Mouse (Mus musculus): ENCODE measurements at regions not wholly inside any gene's neighbourhood (a gene's known extent, or its start where the extent isn't known, plus 50 kb on each side); places are given as distances from the start of the nearest gene placed in this dataset.

DNA sequence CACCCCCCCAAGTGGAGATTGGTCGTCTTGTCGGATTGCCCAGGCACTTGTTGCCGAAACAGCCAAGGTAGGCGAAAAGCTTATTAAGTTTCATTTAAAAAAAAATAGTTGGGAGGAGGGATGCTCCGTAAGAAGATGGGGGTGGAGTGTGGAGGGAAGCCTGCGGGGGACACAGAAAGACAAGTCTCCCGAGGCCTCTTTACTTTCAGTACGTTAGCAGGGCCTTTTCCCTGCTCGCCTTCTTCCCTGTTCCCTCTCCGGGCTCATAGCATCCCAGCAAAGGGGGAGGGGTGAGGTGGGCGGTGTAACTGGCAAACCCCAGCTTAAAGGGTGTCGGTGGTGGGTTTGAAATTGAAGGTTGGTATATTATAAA is 131.5 kb upstream of the Ubr2 start:
- no peak for DNase-seq (ENCODE audit: low spot score in 2 of 2)

DNA sequence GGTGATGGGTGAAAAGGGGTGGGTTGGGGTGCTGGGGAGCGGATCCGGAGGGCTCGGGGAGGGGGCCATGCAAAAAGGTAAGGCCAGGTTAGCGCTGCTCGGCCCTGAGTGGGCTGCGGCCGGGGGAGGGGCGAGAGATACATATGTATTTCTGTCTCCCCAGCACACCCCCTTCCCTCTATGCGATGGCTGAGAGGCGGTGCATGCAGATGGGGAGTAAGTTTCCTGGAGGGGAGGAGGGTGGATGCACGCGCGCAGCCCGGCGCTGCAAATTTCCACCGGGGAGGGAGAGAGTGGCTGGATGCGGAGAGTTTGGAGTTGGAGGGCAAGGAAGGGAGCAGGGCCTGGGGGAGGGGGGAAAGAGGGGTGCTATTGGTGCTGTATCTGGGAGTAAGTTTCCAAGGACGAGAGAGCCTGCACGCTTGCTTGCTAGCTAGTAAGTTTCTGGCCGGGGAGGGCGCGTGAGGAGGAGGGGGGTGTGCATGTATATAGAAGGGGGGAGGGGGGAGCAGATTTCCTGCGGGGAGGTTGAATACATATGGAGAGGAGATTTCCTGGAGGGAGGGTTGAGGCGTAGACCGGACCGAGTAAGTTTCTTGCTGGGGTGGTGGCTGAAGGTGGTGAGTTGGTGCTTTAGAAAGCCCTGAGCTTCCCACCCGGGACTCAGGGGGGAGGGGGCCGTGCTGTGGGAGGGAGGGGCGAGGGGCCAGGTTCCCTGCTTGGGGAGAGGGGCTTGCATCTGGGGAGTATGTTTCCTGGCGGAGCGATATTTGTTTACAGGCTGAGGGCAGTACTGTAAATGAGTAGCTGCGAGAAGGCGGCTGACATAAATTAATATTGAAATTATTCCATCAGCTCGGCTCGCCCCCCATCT is 130.8 kb upstream of the Ubr2 start:
- peak; percentile 63 to 66 for DNase-seq (ENCODE audit: low spot score in 2 of 2)

DNA sequence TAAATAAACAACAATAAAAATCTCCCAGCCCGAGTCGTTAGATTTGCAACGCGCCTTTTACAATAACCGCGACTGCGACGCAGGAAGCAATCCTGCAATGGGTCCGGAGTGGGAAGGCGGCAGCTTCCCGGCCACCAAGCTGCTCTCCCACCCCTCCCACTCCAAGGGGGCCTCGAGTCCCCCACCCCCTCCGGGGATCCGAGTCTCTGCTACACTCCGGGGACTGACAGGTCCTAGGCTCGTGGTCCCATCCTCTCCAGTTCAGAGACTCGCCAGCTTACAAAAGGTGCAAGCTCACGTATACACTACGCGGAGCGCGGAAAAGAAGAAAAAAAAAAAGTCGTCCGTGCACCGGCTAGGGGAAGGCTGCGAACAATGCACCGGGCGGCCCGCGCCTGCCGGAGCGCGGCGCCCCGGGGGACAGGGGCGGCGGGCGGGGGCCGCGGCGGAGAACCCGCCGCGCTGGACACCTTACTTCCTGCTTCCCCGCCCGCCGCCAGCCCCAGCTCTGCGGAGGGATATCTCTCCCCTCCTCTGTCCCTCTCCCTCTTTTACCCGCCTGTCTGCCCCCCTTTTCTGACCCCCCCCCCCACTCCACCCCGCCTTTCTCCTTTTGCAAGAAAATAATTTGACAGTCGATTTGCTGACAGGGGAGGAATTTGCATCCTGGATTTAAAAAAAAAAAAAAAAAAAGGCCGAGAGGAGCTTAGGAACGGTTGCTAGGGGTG is 130.0 kb upstream of the Ubr2 start:
- DNase-seq (ENCODE audit: low spot score in 2 of 2), result no peak

DNA sequence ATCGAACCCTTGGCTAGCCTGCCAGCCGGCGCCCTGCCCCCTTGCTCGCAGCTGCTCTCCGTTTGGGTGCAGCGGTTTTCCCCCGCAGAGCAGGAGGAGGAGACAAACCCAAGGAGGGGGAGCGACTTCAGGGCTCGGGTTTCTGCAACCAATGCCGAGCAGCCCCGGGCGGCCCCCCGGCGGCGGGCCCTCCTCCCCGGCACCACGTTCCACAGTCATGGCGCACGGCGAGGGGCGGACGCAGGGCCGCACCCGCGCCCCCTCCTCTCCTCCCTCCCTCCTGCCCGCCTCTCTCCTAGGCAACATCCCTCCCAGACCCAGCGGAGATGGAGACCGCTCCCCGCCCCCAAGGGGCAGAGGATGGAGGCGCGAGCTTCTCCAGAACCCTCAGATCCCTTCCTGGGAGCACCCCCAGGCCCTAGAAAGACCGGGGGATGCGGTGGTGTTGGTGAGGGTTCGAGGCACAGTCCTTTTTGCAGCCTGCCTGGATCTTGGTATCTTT is 129.4 kb upstream of the Ubr2 start:
- peak; percentile 91 to 92 for DNase-seq (ENCODE audit: low spot score in 2 of 2)

DNA sequence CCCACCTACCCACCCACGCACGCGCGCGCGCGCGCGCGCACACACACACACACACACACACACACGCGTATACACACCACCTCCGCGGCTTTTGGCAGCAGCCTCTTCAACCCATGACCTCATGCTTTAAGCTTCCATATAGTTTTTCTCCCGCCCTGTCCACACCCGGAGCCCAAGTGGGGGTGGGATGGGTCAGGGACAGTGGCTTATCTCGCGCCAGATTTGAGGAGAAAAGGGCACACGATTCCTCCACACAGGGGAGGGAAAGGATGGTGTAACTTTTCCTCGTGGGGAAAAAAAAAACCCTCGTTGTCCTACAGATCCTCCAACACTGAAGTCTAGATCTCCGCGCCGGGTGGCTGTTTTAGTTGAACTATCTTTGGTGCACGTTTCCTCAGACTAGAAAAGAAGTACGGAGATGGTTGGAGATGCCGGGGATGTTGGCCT is 128.8 kb upstream of the Ubr2 start:
- DNase-seq (ENCODE audit: low spot score in 2 of 2), result no peak

DNA sequence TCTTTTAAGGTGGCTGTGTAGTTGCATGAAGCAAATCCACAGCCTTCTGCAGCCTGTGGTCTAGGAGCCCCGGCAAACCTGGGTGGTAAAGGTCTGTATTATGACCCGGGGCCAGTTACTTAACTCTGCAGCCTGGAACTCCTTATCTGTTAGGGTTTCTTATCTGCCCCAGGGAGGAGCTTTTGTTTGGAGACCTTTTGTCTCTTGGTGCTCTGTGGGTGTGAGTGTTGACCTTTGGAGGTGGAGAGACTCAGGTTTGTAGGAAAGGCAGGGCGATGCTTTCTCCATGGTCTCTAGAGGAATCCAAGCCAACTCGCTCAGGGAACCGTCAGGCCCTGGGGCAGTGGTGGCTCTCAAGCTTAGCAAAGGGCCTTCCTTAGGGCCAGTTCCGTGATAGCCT is 127.8 kb upstream of the Ubr2 start:
- DNase-seq (ENCODE audit: low spot score in 2 of 2), result no peak

DNA sequence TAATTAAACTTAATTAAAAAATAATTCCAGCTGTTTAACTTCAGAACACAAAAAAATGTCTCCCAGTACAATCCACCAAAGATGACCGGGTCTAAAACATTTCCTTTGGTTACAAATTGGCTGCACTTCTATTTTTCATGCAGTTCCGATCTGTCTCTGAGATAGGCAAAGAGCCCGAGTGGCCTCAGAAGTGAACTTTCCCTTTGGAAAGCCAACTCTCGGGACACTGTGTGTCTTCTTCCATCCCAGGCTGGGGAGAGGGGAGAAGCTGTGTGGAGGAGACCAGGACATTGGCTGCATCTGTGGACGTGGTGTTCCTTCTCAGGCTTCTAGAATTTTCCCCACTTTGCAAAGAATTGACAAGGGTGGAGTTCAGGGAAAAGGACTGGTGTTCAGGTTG is 125.0 kb upstream of the Ubr2 start:
- no peak for DNase-seq (ENCODE audit: low spot score in 2 of 2)

DNA sequence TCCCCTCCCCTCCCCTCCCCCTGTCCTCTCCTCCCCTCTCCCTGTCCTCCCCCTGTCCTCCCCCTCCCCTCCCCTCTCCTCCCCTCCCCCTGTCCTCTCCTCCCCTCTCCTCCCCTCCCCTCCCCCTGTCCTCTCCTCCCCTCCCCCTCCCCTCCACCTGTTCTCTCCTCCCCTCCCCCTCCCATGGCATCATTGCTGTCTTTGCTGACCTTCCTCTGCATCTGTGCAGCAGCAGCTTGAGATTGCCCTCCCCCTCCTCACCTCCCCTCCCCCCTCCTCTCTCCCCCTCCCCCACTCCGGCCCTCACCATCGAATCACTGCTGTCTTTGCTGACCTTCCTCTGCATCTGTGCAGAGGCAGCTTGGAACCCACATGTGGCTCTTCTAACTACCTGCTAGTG is 123.4 kb upstream of the Ubr2 start:
- DNase-seq (ENCODE audit: low spot score in 2 of 2), result no peak

DNA sequence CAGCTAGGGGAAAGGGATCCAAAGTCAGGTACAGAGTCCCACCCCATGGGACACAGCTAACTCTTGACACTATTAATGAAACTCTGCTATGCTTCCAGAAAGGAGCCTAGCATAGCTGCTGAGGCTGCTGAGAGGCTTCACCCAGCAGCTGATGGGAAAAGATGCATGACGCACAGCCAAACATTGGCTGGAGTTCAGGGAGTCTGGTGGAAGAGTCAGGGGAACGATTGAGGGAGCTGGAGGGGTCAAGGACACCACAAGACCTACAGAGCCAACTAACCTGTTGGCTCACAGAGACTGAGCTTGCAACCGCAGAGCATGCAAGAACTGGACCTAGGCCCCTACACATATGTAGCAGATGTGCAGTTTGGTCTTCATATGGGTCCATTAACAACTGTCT is 117.2 kb upstream of the Ubr2 start:
- no peak for DNase-seq (ENCODE audit: low spot score in 2 of 2)

DNA sequence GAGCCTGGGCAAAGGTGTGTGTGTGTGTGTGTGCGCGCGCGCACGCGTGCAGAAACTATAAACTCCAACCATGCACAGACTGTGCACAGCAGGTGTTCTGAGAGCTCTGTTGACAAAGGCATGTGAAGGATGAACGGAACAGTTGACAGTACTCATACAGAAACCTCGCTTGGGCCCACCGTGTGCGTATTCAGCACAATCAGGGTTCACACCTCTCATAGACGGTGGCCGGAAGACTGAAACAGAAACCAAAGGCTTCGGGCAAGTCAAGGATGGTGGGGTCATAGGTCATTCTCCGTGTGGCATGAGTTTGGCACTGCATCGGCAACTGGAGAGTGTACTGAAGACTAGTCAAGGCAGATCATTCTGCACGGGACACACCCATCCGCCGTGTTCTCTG is 113.2 kb upstream of the Ubr2 start:
- no peak for DNase-seq (ENCODE audit: low spot score in 2 of 2)

DNA sequence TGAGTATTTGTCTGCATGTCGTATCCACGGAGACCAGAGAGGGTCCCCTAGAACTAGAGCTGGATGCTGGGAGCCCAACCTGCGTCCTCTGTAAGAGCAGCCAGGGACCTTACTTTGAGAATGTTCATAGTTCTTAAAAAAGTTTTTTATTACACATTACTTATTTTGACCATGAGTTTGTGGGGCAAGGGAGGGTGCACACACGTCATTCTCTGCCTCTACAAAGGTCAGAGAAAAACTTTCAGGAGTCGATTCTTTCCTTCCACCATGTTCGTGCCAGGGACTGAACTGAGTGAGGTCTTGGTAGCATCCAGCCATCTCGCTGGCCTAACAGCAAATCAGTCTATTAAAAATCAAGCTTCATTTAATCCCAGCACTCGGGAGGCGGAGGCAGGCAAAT is 111.9 kb upstream of the Ubr2 start:
- DNase-seq (ENCODE audit: low spot score in 2 of 2), result no peak

DNA sequence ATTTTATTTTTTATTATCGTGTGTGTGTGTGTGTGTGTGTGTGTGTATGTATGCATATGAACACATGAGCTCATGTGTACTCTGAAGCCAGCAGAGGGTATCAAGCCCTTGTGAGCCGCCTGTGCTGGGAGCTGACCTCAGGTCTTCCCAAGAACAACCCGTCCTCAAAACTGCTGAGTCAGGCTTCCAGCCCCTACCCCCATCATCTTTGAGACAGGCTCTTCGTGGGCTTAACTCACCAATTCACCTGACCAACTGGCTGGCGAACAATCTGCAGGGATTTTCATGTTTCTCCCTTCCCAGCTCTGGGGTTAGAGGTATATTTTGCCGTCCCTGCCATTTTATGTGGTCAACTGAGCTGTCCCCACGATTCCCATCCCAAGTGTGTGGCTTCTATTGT is 107.7 kb upstream of the Ubr2 start:
- no peak for DNase-seq (ENCODE audit: low spot score in 2 of 2)

DNA sequence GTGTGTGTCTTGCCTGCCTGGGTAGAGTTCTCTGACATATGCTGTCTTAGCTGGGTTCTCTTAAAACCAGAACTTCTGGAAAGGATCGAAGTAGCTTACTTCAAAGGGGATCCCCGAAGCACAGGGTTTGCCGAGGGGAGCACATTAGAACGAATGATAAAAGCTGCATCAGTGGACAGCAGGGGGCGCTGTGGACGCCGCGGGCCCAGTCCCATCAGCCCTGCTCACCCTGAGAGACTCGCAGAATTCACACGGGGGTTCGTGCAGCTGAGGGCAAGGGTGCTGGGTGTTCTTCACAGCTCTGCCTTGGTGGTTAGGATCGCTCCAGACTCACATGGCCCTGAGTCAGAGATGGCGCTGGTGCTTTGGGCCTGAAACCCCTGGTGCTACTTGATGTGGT is 105.4 kb upstream of the Ubr2 start:
- DNase-seq (ENCODE audit: low spot score in 2 of 2), result no peak

DNA sequence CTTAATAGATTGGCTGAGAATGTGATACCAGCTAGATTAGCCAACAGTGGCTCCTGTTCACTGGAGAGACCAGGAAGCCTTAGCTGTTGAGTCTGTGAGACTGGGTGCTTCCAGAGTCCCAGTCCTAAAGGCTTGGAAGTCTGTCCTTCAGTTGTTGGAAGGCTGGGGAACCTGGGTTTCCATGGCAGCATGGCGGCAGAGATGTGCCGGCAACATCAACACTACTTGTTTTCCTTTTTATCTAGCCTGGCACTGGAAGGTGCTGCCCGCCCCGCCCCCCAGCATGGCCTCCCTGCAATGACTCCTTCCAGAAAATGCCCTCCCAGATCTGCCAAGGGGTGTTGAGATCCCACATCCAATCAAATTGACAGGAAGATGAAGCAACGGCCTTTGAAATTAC is 104.8 kb upstream of the Ubr2 start:
- no peak for DNase-seq (ENCODE audit: low spot score in 2 of 2)

DNA sequence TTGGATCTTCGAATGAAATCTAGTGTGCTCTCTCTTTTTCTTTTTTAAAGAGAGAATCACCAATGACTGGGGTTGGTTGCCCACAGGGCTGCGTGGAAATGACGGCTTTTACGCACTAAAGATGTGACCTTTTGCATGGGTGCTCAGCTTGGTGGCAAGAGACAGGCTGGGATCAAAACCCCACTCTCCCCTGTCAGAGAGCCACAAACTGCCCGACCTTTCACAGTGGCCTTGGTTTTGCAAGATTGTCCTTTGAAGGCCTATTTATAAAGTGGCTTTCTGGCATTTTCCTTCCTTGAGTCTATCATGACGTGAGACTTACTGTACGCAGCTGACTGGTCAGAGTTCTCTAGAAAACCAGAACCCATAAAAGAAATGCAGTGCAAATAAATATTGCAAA is 104.4 kb upstream of the Ubr2 start:
- DNase-seq (ENCODE audit: low spot score in 2 of 2), result no peak

DNA sequence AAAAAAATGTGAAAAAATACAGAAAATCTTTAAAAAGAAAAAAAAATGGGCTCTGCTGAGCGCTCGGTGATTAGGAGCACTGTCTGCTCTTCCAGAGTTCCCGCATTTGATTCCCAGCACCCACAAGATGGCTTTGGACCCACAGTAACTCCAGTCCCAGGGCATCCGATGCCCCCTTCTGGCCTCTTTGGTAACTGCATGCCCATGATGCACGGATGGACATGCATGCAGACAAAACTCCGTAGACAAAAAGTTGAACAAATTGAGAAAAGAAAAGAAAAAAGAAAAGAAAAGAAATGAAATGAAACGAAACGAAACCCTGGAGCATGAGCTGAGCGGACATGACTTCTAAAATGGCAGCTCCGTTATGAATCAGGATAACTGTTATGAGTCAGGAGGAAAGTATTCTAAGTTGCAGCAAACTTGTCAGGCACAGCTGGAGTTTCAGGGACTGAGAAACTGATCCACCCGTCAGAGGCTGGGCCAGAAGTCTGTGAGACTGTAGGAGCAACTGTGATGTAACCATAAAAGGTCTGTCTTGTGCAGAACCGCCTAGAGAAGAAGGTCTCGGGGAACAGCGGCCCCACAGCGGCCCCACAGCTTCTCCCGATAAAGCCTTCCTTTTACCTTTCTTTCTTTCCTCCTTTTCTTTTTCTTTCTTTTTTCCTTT is 102.3 kb upstream of the Ubr2 start:
- DNase-seq (ENCODE audit: low spot score in 2 of 2), result no peak

DNA sequence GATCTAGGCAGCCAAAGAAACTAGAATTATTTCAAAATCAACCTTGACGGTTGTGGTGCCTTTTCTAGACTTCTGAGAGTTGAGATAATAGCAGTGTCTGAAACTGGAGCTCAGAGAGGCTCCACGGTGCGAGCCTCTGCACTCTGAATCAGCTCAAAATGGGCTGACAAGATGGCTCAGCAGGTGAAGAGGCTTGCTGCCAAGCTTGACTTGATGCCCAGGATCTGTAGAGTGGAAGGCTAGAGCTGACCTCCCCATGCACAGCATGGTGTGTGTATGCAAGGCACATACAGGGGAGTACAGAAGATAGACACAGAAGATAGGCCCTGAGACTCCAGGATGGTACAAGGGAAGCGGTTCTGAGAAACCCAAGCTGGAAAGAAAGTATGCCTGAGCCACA is 100.5 kb upstream of the Ubr2 start:
- DNase-seq (ENCODE audit: low spot score in 2 of 2), result no peak

DNA sequence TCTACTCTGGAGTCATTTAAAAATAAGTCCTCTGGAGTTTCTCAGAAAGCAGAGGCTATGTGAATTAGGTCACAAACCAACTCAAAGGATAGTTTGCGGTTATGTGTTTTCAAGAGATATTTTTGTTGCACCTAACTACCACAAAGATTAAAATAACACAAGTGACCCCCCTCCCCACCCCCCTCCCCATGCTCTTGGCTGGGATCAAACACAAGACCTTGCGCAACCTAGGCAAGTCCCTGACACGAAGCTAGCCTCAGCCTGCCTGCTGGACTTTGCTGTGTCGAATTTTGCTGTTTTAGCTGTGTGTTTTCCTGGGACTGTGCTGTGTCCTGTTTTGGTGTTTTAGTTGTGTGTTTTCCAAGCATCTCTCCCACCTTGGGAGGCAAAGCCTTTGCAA is 94.0 kb upstream of the Ubr2 start:
- no peak for DNase-seq (ENCODE audit: low spot score in 2 of 2)

DNA sequence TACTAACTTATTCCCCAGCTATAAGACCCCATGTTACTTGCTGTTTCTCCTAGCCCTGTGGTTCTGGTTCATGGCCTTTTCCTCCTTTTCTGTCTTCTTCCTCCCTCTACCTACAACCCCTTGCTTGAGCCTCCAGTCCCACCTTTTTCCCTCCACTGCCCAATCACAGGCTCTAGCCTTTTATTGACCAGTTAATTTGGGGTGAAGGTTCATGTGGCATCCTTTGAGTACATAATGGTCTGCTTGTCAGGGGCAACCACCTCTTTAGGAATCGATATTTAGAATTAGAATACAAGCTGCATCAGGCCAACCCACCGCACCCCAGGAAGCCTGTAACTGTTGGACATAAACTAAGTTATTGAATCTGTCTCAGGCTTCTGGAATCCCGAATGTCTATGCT is 84.8 kb upstream of the Ubr2 start:
- DNase-seq (ENCODE audit: low spot score in 2 of 2), result no peak

DNA sequence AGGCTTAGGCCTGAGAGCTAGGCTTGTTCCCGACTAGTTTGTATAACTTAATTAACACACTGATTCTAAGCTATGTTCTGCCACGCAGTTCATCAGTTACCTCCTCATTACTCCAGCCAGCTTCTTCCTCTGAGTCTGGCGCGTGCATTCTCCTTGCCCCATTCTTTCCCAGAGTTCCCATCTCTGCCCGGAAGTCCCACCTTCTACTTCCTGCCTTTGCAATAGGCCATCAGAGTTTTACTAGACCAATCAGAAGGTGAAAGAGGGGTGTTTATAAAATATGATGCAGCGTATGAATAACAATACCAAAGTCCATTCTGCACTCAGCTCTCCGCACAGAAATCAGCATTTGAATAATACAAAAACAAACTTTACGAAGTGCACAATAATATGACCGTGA is 81.7 kb upstream of the Ubr2 start:
- DNase-seq (ENCODE audit: low spot score in 2 of 2), result no peak

DNA sequence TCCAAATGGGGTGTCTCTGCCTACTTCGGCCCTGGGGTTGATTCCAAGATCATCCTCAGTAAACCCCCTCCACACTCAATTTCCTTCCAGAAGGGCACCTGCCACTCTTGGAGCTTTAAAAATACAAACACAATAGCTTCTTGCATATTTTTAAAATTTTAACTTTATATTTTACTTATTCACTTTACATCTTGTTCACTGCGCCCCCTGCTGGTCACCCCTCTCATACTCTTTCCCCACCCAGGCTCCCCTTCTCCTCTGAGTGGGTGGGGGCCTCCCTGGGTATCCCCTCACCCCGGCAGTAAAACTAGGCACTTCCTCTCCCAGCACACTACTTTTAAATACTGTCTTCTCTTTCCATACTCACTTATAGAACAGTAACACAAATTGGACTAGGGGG is 79.4 kb upstream of the Ubr2 start:
- no peak for DNase-seq (ENCODE audit: low spot score in 2 of 2)

DNA sequence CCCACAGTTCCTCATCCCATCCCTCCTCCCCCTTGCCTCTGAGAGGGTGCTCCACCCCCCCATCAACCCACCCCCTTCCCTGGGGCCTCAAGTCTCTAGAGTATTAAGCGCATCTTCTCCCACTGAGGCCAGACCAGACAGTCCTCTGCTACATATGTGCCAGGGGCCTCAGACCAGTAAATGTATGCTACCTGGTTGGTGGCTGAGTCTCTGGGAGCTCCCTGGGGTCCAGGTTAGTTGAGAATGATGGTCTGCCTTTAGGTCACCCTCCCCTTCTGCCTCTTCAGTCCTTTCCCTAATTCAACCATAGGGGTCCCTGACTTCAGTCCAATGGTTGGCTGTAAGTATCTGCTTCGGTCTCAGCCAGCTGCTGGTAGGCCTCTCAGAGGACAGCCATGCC is 58.9 kb upstream of the Ubr2 start:
- DNase-seq (ENCODE audit: low spot score in 2 of 2), result no peak
